Mouse (Mus musculus) heart, embryonic 16.5 days (tissue): ENCODE results near the gene Uox. TPM values are rescaled to one million over a fixed set of nuclear protein-coding genes. Genes with fewer than 3 reads are reported as not detected.

Experiments
- ATAC-seq: fragments of 200-750 bp; cut with Nextera tagmentation; replicated peaks from 2 replicates; pipeline ENCODE4 v1.8.0; 2017; ENCODE audit warnings: moderate number of reproducible peaks; ENCODE audit not compliant: insufficient read depth, low FRiP score; ENCODE audit errors: extremely low read depth
- H3K27ac ChIP-seq: fragments of 300-500 bp; sonication (generic); 2 replicates; pipeline ENCODE4 v1.5.1; 2014; ENCODE audit warnings: mild to moderate bottlenecking, low read length, control low read depth, moderate library complexity
- H3K27me3 ChIP-seq: fragments of 300-500 bp; sonication (generic); 2 replicates; pipeline ENCODE4 v1.6.1; 2014; ENCODE audit warnings: low read length, mixed read lengths; ENCODE audit not compliant: control insufficient read depth, insufficient read depth
- H3K36me3 ChIP-seq: fragments of 300-500 bp; sonication (generic); 2 replicates; pipeline ENCODE4 v1.6.1; 2014; ENCODE audit not compliant: control insufficient read depth, insufficient read depth
- H3K4me1 ChIP-seq: fragments of 300-500 bp; sonication (generic); 2 replicates; pipeline ENCODE4 v1.6.1; 2014; ENCODE audit warnings: low read length, mixed read lengths; ENCODE audit not compliant: control insufficient read depth, insufficient read depth
- H3K4me2 ChIP-seq: fragments of 300-500 bp; sonication (generic); 2 replicates; pipeline ENCODE4 v1.6.1; 2014; ENCODE audit warnings: low read depth, mild to moderate bottlenecking, control low read depth, low read length
- H3K4me3 ChIP-seq: fragments of 300-500 bp; sonication (generic); 2 replicates; pipeline ENCODE4 v1.5.1; 2014; ENCODE audit warnings: mild to moderate bottlenecking, control low read depth, low read length
- H3K9ac ChIP-seq: fragments of 300-500 bp; sonication (generic); 2 replicates; pipeline ENCODE4 v1.6.1; 2014; ENCODE audit warnings: low read length, control low read depth
- H3K9me3 ChIP-seq: fragments of 300-500 bp; sonication (generic); replicated peaks from 2 replicates; pipeline ENCODE4 v1.6.1; 2016; ENCODE audit warnings: low read length; ENCODE audit not compliant: control insufficient read depth
- WGBS: fragments of 180-500 bp; shearing (Covaris S2); extraction: QIAGEN DNeasy Blood & Tissue Kit; methylation state at CpG from one replicate; pipeline ENCODE4 v1.1.7; 2014; 5-methylcytosine and 5-hydroxymethylcytosine counted together
- polyA plus RNA-seq: library from polyadenylated mRNA; unstranded; fragments of >200 nt; fragmentation: Nextera tagmentation; extraction: Ambion mirVana; gene quantifications from 2 replicates; pipeline ENCODE4 v1.2.1, GENCODE M21; 2015

Gene Uox
- polyA plus RNA-seq, 1 experiment from 2014 or later, result 0.13 TPM

DNA sequence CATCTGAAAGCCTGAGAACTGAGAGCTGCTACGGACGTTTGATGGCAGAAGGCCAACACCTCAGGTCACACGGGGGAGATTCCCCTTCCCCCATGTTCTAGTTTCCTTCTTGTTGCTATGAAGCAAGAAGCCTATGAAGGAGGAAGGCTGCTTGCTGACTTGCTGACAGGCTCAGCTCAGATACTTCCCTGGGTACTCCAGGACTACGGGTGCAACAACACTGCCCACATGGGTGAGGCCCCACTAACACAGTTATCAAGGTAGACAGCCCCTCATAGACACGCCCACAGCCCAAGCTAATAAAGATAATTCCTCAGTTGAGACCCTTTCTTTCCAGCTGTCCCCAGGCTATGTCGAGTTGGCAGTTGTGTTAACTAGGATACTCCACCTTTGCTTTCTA, 83.5 kb downstream of the Uox start:
- Histone ChIP-seq H3K4me1 (peaks cover 8% of the 10 kb centered on the region), H3K4me2 (no peak overlapping the region), H3K27me3 (no peaks in the 10 kb centered on the region), H3K27ac (no peak overlapping the region), H3K4me3 (no peak overlapping the region), H3K36me3 (no peaks in the 10 kb centered on the region), H3K9ac (no peak overlapping the region), H3K9me3 (no peaks in the 10 kb centered on the region)
- 32% methylated on average over 6 of the region's 6 CpGs for WGBS
- ATAC-seq, result no peak; the same call in 1 of the 2 replicates

DNA sequence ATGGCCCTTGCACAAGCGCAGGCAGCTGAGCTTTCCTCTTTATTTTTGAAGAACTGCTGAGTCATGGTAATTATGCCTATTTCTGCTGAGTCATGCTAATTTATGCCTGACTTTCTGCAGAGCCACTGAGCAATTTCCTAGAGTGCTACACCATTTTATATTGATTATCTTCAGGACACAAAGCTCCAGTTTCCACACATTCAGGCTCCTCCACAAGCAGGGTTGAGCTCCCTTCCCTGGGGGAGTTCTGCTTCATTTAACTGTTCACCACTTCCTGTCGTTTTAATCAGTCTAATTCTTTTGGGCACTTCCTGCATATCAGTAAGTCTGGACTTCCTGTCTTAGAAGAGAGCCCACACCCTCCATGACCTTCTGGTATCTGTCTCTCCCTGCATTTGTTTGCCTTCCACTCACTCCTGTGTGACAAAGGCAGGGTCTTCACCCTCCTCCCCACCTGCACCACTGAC, 84.9 kb downstream of the Uox start:
- Histone ChIP-seq H3K27ac (no peak overlapping the region), H3K27me3 (no peaks in the 10 kb centered on the region), H3K36me3 (no peaks in the 10 kb centered on the region), H3K9me3 (no peaks in the 10 kb centered on the region), H3K4me2 (no peak overlapping the region), H3K4me1 (peaks cover 9% of the 10 kb centered on the region), H3K9ac (no peak overlapping the region), H3K4me3 (no peak overlapping the region)
- 47% methylated on average over 2 of the region's 2 CpGs for WGBS
- ATAC-seq, result no peak; the same call in 1 of the 2 replicates

DNA sequence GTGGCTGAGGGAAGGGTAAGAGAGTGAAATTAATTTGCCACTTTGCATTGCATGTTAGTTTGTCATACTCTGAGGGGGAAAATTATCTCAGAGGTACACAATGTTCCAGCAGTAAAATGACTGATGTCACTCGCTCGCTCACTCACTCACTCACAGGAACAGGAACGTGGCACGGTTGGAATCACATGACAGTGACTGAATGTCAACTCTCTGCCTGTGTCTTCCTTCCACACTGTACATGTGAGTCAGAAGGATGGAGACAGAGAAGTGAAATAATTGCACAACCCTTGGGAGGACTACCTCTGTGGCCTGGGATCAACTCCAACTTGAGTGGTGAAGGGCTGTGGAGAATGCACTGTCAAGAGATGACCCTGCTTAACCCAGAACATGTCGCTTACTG, 87.2 kb downstream of the Uox start:
- 84% methylated on average over 5 of the region's 5 CpGs for WGBS
- Histone ChIP-seq H3K9me3 (no peaks in the 10 kb centered on the region), H3K4me3 (no peak overlapping the region), H3K27ac (no peak overlapping the region), H3K36me3 (no peaks in the 10 kb centered on the region), H3K9ac (no peak overlapping the region), H3K4me2 (no peak overlapping the region), H3K4me1 (peaks cover 14% of the 10 kb centered on the region), H3K27me3 (no peaks in the 10 kb centered on the region)
- no peak for ATAC-seq

DNA sequence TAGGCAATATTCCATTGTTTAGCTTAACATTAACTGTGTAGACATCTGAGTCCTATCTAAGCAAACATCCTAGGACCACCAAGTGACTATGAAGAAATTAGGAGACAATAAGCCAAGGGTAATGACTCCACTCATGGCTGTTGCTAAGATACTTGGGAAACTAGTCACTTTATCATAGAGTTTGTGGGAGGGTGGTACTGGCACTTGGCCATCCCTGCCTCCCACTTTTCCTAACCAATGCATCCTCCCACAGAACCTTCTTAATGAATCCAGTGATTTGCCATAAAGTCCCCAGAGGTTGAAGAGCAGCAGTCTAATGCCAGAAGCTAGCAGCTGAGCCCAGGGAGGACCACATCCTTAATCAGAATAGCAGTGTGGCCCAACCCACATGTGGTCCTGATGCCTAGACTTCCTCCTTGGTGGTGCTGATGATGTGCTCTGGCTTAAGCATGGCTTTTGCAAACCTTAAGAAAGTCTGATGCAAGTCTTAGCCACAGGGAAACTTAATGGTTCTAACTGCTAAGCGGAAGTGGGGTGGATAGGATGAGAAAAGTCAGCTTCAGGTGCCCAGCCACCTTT, 87.9 kb downstream of the Uox start:
- 75% methylated on average over 1 of the region's 1 CpGs for WGBS
- no peak for ATAC-seq

DNA sequence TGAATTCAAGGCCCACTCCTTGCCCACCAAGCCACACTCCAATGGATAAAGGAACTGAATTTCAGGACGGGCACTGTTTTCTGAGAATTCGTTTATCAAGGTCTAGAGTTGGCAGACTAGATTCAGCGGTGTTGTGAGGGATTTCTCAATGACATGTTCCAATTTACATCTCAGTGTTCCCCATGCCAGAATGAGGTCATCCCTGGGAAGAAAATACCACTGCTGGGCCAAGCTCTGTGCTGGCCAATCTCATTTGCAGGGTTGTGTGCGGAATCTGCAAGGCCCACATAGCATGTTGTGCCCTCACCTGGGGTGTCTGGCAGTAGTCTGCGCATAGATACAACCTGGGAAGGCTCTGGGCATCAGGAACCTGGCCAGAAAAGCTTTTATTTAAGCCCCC, 89.1 kb downstream of the Uox start:
- H3K4me3 ChIP-seq, result no peak overlapping the region
- no peak overlapping the region for H3K9ac ChIP-seq
- no peak for ATAC-seq
- WGBS, result 80% methylated on average over 5 of the region's 5 CpGs
- H3K27me3 ChIP-seq, result no peaks in the 10 kb centered on the region
- no peaks in the 10 kb centered on the region for H3K9me3 ChIP-seq
- no peak overlapping the region for H3K4me2 ChIP-seq
- no peaks in the 10 kb centered on the region for H3K36me3 ChIP-seq
- H3K4me1 ChIP-seq, result peaks cover 9% of the 10 kb centered on the region
- H3K27ac ChIP-seq, result no peak overlapping the region

More for the DNA sequence above, 87.9 kb downstream of the Uox start:
- Histone ChIP-seq H3K4me1 (peaks cover 14% of the 10 kb centered on the region), H3K9ac (no peak overlapping the region), H3K36me3 (no peaks in the 10 kb centered on the region), H3K27ac (no peak overlapping the region), H3K27me3 (no peaks in the 10 kb centered on the region), H3K9me3 (no peaks in the 10 kb centered on the region), H3K4me3 (no peak overlapping the region), H3K4me2 (no peak overlapping the region)

DNA sequence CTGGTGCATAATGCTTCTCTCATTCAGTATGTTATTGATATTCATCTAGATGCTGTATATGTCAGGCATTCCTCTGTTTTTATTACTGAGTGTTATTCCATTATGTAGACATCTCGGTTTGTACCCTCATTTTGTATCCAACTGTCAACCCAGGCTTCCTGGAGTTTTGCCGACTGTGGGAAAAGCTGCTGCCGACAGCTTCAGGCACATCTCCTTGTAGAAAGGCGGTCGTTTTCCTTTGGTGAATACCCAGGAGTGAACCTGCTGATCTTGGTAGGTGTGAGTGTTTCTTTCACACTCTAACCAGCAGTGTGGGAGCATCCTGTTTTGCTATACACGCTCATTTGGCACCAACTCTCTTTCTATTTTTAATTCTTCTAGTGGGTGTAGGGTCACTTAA, 90.8 kb downstream of the Uox start:
- no peak for ATAC-seq
- Histone ChIP-seq H3K27me3 (no peaks in the 10 kb centered on the region), H3K9me3 (no peaks in the 10 kb centered on the region), H3K9ac (no peak overlapping the region), H3K4me1 (peaks cover 6% of the 10 kb centered on the region), H3K36me3 (no peaks in the 10 kb centered on the region), H3K27ac (no peak overlapping the region), H3K4me3 (no peak overlapping the region), H3K4me2 (no peak overlapping the region)
- WGBS, result 36% methylated on average over 6 of the region's 6 CpGs

DNA sequence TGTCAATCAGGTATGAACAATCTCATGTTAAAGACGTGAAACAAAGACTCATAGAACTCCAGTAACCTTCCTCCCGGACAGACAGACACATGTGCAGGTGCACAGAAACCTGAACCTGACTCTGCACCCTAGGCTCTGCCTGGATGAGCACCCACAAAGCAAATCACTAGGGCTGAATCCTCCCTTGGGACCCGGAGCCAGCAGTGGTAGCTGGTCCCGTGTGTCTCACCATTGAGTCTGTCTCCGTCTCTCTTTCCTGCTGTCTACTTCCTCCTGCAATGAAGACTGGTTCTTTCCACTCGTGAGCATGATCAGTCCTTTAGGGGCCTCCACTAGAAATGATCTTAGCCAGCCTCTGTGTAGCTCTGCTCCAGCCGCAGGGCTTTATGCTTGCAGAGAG, 91.7 kb downstream of the Uox start:
- peaks cover 6% of the 10 kb centered on the region for H3K4me1 ChIP-seq
- H3K27me3 ChIP-seq, result no peaks in the 10 kb centered on the region
- WGBS, result 69% methylated on average over 7 of the region's 7 CpGs
- no peak overlapping the region for H3K4me2 ChIP-seq
- H3K9me3 ChIP-seq, result no peaks in the 10 kb centered on the region
- no peaks in the 10 kb centered on the region for H3K36me3 ChIP-seq
- H3K4me3 ChIP-seq, result no peak overlapping the region
- no peak overlapping the region for H3K9ac ChIP-seq
- no peak for ATAC-seq
- no peak overlapping the region for H3K27ac ChIP-seq

DNA sequence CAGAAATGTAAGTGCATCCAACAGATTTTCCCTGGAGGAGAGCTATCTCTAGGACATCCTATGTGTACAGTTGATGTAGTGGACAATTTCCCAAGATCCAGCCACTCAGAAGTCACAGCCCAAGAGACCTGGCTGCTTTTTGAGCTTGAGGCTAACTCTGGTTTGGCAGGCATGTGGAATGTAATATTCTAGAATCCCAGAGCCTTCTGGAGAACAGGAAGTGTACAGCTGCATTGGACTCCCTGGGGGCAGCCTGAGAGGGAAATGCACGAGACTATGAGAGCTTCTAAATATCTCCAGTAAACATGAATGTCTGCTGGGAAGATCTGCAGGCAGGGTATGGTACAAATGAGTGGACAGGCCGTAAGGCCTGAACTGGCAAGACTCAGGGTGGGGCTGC, 100.9 kb downstream of the Uox start:
- Histone ChIP-seq H3K9me3 (no peaks in the 10 kb centered on the region), H3K4me3 (no peak overlapping the region), H3K9ac (no peak overlapping the region), H3K4me1 (no peaks in the 10 kb centered on the region), H3K36me3 (no peaks in the 10 kb centered on the region), H3K27ac (no peak overlapping the region), H3K4me2 (no peak overlapping the region), H3K27me3 (no peaks in the 10 kb centered on the region)
- WGBS, result 52% methylated on average over 2 of the region's 2 CpGs
- no peak for ATAC-seq

DNA sequence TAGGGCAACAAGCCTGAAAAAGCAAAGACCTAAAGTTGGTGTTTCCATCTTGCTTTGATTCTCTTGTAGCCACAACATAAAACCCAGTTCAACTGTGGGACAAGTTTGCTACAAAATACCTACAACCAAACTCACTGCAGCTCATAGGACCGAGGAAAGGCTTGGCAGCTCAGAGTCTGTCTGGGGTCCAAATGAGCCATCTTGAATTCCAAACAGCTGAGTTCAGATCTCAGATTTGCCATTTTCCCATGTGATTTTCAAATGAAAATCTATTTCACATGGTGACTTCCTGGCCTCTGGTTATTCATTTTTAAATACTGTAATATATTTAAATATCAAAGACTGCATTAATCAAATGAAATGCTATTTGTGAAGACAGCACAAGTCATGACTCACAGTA, 104.9 kb downstream of the Uox start:
- Histone ChIP-seq H3K4me1 (no peaks in the 10 kb centered on the region), H3K36me3 (no peaks in the 10 kb centered on the region), H3K4me3 (no peak overlapping the region), H3K9ac (no peak overlapping the region), H3K27me3 (no peaks in the 10 kb centered on the region), H3K9me3 (no peaks in the 10 kb centered on the region), H3K27ac (no peak overlapping the region), H3K4me2 (no peak overlapping the region)
- WGBS, result 82% methylated on average over 1 of the region's 1 CpGs
- ATAC-seq, result no peak
